Mouse (Mus musculus): ENCODE data around the gene Rxylt1. TPM values are rescaled to one million over a fixed set of nuclear protein-coding genes. Genes with fewer than 3 reads are reported as not detected.

Gene Rxylt1
- 1.5 and 2.4 TPM in 2 replicates for polyA plus RNA-seq (2012; rRNA removed)

DNA sequence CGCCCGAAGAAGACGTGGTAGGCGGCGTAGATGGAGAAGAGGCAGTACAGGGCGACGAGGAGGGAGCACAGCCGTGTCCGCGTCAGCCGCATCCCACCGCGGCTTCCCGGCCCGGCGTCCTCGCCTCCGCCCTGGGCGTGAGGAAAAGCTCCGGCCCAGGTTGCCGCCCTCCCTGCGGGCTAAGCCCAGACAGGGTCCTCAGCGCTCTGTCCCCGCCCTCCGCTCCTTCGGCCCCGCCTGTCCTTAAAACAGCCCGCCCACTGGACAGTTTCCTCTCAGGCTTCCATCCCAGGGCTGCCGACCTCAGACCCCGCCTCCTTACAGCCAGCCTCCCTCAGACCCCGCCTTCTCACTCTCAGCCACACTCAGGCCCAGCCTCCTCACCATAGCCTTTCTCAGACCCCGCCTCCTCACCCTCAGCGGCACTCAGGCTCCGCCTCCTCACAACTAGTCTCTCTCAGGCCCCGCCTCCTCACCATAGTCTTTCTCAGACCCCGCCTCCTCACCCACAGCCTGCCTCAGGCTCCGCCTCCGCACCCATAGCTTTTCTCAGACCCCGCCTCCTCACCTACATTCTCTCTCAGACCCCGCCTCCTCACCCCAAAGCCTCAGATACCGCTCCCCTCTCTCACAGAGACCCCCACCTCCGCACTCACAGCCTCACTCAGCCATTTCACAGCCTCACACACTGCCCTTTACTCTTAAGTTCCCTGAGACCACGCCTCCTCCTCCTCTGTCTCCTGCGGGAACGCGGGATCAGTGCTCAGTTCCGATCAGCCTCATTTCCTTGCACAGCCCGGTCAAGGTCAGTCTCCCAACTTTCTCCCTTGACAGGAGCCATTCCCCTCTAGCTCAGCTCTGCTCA, at the start of gene Rxylt1:
Gene Rxylt1 (minus strand): TSS at position 392 of the 865 bp plus-strand sequence.
- Histone ChIP-seq H3K27me3 (ENCODE audit: control insufficient read depth, insufficient read depth, low read length) (no peaks in the 10 kb centered on the region), H3K36me3 (ENCODE audit: control insufficient read depth, insufficient read depth, low read length) (no peaks in the 10 kb centered on the region), H3K4me3 (ENCODE audit: extremely low read depth, insufficient read depth, insufficient read length) (peak within 1 kb of the TSS; percentile 73), H3K4me1 (ENCODE audit: control insufficient read depth, insufficient read depth, insufficient read length) (no peaks in the 10 kb centered on the region), H3K27ac (ENCODE audit: insufficient read depth, low read length) (peak within 1 kb of the TSS; percentile 35; the same call in 1 of the 2 replicates)
- DNase-seq (ENCODE audit: low read depth in 1 of 2, low spot score in 2 of 2) = peak; percentile 93 to 95
- TF ChIP-seq POLR2A (IDR thresholded peaks at IDR 0.05; ENCODE audit: low read depth, low read length) = peak; percentile 46
- no peak for TF ChIP-seq CTCF (IDR thresholded peaks at IDR 0.05; ENCODE audit: extremely low read depth, insufficient read depth, insufficient read length, insufficient replicate concordance)
- 5% methylated on average over 45 of the region's 48 CpGs for WGBS

DNA sequence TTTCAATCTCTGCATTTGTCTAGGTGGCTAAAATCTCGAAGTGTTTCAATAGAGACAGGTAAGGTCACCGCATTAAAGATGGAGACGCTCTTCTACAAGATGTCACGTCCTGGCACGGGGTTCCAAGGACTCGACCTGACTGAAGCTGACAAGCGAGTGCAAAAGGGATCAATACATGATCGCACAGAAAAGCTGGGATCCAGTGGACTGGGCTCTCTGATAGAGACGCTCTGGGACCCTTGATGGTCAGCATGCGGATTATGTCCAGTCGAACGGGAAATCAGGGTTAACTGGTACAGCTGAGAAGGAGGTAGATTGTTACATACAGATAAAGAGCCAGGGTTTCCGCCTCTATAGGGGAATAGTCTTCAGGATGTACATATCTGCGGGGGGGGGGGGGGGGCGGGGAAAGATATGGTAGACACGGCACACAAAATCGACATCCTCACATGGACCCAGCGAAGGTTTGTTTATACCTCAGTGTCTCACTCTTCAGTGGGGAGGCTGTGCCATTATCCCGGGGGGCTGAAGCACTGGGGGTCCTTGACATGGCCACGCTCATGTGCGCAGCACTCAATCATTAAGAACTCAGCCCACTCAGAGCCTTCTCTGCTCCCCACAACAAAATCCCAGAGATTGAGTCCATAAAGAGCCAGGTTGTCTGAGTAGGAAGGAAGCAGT, 24.3 kb upstream of the Rxylt1 start:
- WGBS = 91% methylated on average over 21 of the region's 21 CpGs
- H3K27ac ChIP-seq (ENCODE audit: insufficient read depth, low read length) = no peak overlapping the region
- no peaks in the 10 kb centered on the region for H3K36me3 ChIP-seq (ENCODE audit: control insufficient read depth, insufficient read depth, low read length)
- no peaks in the 10 kb centered on the region for H3K27me3 ChIP-seq (ENCODE audit: control insufficient read depth, insufficient read depth, low read length)
- no peaks in the 10 kb centered on the region; the same call in 1 of the 2 replicates for H3K4me1 ChIP-seq (ENCODE audit: control insufficient read depth, insufficient read depth, insufficient read length)
- no peak overlapping the region for H3K4me3 ChIP-seq (ENCODE audit: extremely low read depth, insufficient read depth, insufficient read length)
- DNase-seq (ENCODE audit: low read depth in 1 of 2, low spot score in 2 of 2) = no peak
- TF ChIP-seq CTCF (IDR thresholded peaks at IDR 0.05; ENCODE audit: extremely low read depth, insufficient read depth, insufficient read length, insufficient replicate concordance) = no peak
- no peak for TF ChIP-seq POLR2A (IDR thresholded peaks at IDR 0.05; ENCODE audit: low read depth, low read length)

DNA sequence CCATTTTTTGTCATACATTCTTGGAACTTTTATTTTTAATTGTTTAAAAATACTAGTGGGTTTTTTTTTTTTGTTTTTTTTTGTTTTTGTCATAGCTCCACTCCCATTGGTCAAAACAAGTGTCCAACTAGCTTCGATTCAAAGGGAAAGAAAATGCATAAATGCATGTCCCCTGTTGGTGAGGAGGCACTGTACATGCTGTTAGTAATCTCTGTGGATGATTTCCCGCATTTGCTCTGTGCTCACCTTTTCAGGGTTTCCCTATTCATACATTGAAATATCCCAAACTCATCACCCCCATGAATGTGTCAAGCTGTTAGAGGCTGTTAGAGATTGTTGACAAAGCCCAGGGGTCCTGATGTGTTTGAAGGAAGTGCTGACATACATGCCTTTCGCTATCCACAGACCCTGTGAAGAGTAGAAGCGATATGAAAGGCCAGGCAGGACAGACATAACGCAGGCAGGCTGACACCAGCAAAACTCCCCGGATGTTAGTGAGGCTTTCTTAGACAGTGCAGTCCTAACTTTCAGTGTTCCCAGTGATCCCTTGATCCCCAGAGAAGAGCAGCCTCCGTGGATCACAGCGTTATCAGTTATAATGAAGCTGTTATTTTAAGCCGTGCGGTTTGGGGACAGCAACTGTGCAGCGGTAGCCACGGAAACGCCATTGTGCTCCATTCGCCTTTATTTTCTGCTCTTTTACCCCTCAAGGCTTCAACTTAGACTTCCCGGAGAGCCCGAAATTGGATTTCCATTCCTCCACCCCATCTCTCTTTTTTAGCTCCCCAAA, 23.5 kb upstream of the Rxylt1 start:
- H3K27me3 ChIP-seq (ENCODE audit: control insufficient read depth, insufficient read depth, low read length) = no peaks in the 10 kb centered on the region
- no peak overlapping the region for H3K4me3 ChIP-seq (ENCODE audit: extremely low read depth, insufficient read depth, insufficient read length)
- no peaks in the 10 kb centered on the region for H3K36me3 ChIP-seq (ENCODE audit: control insufficient read depth, insufficient read depth, low read length)

DNA sequence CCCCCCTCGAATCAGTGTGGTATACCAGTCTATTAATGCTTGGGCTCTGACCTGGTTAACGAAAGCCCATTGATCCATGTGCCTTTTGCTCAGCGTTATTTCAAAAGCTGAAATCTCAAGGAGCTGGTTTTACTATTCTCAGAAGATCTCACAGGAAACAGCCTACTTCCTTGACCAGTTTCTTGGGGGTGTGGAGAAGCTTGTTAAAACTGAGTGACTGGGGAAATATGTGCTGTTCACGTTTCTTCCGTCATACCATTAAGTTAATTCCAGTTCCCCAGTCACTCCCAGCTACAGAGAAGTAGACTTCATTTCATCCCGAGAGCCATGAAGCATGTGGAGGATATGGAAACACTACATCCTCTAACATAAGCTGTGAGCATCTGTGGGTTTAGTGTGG, 22.3 kb upstream of the Rxylt1 start:
- no peak for DNase-seq (ENCODE audit: low read depth in 1 of 2, low spot score in 2 of 2)
- WGBS = 11% methylated on average over 6 of the region's 6 CpGs
- Histone ChIP-seq H3K27me3 (ENCODE audit: control insufficient read depth, insufficient read depth, low read length) (no peaks in the 10 kb centered on the region), H3K36me3 (ENCODE audit: control insufficient read depth, insufficient read depth, low read length) (no peaks in the 10 kb centered on the region), H3K27ac (ENCODE audit: insufficient read depth, low read length) (no peak overlapping the region), H3K4me3 (ENCODE audit: extremely low read depth, insufficient read depth, insufficient read length) (no peak overlapping the region), H3K4me1 (ENCODE audit: control insufficient read depth, insufficient read depth, insufficient read length) (no peaks in the 10 kb centered on the region; the same call in 1 of the 2 replicates)
- TF ChIP-seq POLR2A (IDR thresholded peaks at IDR 0.05; ENCODE audit: low read depth, low read length) = no peak
- no peak for TF ChIP-seq CTCF (IDR thresholded peaks at IDR 0.05; ENCODE audit: extremely low read depth, insufficient read depth, insufficient read length, insufficient replicate concordance)

More for the DNA sequence above, 23.5 kb upstream of the Rxylt1 start:
- WGBS = 94% methylated on average over 16 of the region's 16 CpGs
- H3K27ac ChIP-seq (ENCODE audit: insufficient read depth, low read length) = no peak overlapping the region
- no peak for DNase-seq (ENCODE audit: low read depth in 1 of 2, low spot score in 2 of 2)
- H3K4me1 ChIP-seq (ENCODE audit: control insufficient read depth, insufficient read depth, insufficient read length) = no peaks in the 10 kb centered on the region; the same call in 1 of the 2 replicates
- no peak for TF ChIP-seq POLR2A (IDR thresholded peaks at IDR 0.05; ENCODE audit: low read depth, low read length)
- no peak for TF ChIP-seq CTCF (IDR thresholded peaks at IDR 0.05; ENCODE audit: extremely low read depth, insufficient read depth, insufficient read length, insufficient replicate concordance)

DNA sequence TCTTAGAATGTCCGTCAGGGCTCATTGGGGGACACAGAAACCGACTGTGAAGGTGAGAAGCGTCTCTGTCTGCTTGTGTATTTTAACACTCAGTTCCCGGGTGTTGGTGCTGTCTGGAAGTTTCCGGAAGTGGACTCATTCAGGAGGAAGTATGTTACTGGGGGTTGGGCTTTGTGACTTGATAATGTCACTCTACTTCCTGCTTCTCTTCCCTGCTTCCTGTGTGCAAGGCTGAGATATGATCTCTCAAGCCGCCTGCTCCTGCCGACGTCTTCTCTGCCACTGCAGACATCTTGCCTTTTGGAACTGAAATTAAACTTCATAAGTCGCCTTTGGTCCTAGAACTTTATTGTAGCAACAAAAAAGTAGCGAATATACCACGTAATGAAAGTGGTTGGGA, 19.5 kb upstream of the Rxylt1 start:
- Histone ChIP-seq H3K4me1 (ENCODE audit: control insufficient read depth, insufficient read depth, insufficient read length) (no peaks in the 10 kb centered on the region; the same call in 1 of the 2 replicates), H3K27ac (ENCODE audit: insufficient read depth, low read length) (no peak overlapping the region), H3K27me3 (ENCODE audit: control insufficient read depth, insufficient read depth, low read length) (no peaks in the 10 kb centered on the region), H3K36me3 (ENCODE audit: control insufficient read depth, insufficient read depth, low read length) (no peaks in the 10 kb centered on the region), H3K4me3 (ENCODE audit: extremely low read depth, insufficient read depth, insufficient read length) (no peak overlapping the region)
- TF ChIP-seq CTCF (IDR thresholded peaks at IDR 0.05; ENCODE audit: extremely low read depth, insufficient read depth, insufficient read length, insufficient replicate concordance) (no peak), POLR2A (IDR thresholded peaks at IDR 0.05; ENCODE audit: low read depth, low read length) (no peak)
- 34% methylated on average over 11 of the region's 11 CpGs for WGBS
- no peak for DNase-seq (ENCODE audit: low read depth in 1 of 2, low spot score in 2 of 2)

DNA sequence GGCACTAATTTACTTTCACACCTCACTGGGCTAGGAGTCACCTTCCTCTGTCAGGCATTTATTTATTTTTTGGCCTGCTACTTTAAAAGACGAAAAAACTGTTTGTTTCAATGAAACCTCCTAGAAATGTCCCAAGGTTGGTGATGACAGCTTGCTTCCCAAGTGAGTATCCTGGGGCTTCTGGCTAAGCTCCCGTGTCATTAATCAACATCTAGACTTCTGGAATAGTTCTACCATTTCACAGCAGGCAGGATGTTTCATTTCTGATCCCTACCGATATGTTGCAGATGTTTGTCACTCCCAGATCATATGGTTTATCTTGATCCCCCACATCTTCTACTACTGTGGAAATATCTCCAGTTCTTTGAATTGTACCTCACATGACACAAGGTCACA, 9.5 kb upstream of the Rxylt1 start:
- Histone ChIP-seq H3K4me3 (ENCODE audit: extremely low read depth, insufficient read depth, insufficient read length) (no peak overlapping the region), H3K27ac (ENCODE audit: insufficient read depth, low read length) (no peak overlapping the region), H3K27me3 (ENCODE audit: control insufficient read depth, insufficient read depth, low read length) (no peaks in the 10 kb centered on the region), H3K36me3 (ENCODE audit: control insufficient read depth, insufficient read depth, low read length) (no peaks in the 10 kb centered on the region), H3K4me1 (ENCODE audit: control insufficient read depth, insufficient read depth, insufficient read length) (no peaks in the 10 kb centered on the region)
- TF ChIP-seq CTCF (IDR thresholded peaks at IDR 0.05; ENCODE audit: extremely low read depth, insufficient read depth, insufficient read length, insufficient replicate concordance) (no peak), POLR2A (IDR thresholded peaks at IDR 0.05; ENCODE audit: low read depth, low read length) (no peak)
- 91% methylated on average over 3 of the region's 3 CpGs for WGBS
- no peak for DNase-seq (ENCODE audit: low read depth in 1 of 2, low spot score in 2 of 2)
